Mouse (Mus musculus) brain, embryonic 14.5 days (tissue): ENCODE results near the gene Dner.

ENCODE experiments used
- CTCF ChIP-seq: fragments of 200-500 bp; IDR thresholded peaks from 2 replicates; pipeline ENCODE4 v1.5.1; 2012; ENCODE audit warnings: inconsistent platforms, mild to moderate bottlenecking, moderate library complexity, borderline replicate concordance; ENCODE audit not compliant: insufficient read depth, insufficient read length; ENCODE audit errors: extremely low read depth
- POLR2A ChIP-seq: fragments of 200-500 bp; IDR thresholded peaks from 2 replicates; pipeline ENCODE4 v1.6.1; 2012; ENCODE audit warnings: mild to moderate bottlenecking, inconsistent platforms, borderline replicate concordance; ENCODE audit not compliant: poor library complexity, insufficient read depth, insufficient read length, severe bottlenecking; ENCODE audit errors: extremely low read depth

- no peak for TF ChIP-seq CTCF
- TF ChIP-seq POLR2A = no peak
These were observed 296.9 kb downstream of the Dner start for GRCm38 (mm10) chr1:84399118-84399517.
